Mouse (Mus musculus) T-helper 17 cell (primary cell): Measurements from ENCODE around the gene Kif19a.

Source experiments
- in situ Hi-C, 2 experiments: fragments of 300-600 bp; cut with MboI, MseI; formaldehyde crosslinking; loops; 1 replicate in 1 of 2; 2 replicates in 1 of 2; pipeline ENCODE4 v1.15.1; 2025; ENCODE audit warnings: high pct_unique_total_duplicates in 2 of 2

The Kif19a gene

DNA sequence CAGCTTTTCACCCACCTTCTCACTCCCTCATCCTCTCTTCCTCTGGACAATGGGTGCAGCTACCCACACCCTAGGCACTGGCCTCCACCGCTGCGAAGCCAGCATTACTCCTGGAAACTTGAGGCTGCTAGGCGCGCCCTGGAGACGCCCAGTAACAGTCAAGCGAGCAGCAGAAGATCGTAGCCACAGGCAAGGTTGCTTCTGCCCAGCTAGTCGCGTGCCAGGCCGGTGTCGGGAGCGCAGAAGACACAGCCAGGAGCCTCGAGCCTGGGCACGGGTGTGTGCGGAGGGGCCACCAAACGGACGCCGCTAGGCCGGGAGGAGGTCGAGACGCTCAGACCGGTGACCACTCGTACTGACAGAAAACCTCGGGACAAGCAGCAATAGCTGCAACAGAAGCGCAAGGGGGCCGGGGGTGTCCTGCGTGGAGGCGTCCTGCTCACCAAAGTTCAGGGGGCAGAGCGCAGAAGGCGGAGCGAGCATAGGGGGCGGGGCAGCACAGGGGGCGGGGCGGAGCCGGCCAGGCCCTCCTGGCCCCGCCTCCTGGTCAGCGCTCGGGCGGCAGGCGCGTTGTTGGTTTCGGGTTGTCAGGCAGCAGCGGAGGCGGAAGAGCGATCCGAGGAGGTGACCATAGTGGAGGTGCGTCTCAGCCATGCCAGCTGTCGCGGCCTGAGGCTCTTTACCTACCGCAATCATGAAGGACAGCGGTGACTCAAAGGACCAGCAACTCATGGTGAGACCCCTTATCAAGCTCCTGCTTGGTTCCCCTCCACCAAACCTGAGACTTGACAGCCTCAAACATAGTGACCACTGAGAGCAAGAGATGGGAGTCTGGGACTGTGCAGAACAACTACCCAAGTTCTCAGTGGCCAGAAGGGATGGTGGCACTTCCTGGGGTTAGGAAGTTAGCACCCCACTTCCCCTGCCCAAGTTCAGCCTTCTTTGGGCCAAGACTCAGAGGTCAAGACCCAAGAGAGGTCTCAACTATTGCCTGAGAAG is at the start of gene Kif19a:
Gene Kif19a (plus strand): TSS at position 569 of the 999 bp plus-strand sequence.
- in situ Hi-C loops: loop anchor here in 1 of 2 experiments (10.0 kb wide), 1 partner anchor 1620 kb away; no protein-coding TSS in a partner anchor

DNA sequence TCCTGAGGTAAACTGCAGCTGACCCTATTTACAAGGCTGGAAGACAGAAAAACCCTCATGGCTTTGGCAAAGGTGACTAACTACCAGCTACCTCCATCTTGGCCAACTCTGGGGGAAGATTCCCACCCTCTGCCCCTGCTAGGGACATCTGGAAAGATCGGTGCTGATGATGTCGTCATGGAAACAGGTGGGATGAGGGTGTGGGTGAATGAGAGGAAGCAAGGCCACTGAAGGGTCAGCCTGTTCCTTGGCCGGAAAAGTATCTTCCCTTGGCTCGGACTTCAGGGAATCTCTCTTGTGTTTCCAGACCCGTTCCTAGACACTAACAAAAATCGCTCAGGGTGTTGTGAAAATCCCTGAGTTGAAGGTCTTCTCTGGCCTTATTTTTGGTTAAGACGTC is 49.7 kb upstream of the Kif19a start:
- in situ Hi-C loops: no loop called here

DNA sequence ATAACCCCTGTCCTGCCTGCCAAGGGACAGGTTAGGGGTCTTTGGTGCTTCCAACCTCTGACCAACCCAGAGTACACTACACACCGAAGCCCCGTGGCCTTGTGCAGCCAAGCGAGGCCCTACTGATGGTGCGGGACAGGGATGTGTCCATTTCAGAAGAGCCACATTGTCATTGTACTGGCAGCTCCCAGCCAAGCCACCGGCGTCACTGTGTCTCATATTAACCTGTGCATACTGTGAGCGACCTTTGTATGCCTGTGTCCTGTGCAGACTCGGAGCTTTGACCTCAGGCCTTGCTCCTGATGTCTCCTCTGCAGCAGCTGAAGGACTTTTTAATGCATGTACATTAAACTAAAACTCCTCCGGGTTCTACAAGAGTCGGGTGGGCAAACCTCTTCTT is 44.7 kb upstream of the Kif19a start:
- in situ Hi-C loops: no loop called here

DNA sequence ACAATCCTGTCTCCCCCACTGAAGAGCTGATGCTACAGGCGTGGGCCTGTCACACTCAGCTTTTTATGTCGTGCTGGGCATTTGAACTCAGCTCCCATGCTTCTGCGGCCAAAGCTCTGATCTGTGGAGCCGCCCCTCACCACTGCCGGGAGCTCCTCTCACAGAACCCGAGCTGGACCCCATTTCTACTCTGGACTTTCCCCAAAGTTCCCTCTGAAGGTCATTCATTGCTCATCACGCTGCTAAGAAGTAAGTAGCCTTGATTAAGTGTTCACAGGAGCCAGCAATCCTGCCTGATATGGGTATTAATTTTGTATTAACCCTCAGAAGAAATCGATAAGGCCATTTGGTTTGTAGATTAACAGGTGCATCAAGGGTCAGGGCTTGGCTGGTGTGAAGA is 42.8 kb upstream of the Kif19a start:
- in situ Hi-C loops: no loop called here

DNA sequence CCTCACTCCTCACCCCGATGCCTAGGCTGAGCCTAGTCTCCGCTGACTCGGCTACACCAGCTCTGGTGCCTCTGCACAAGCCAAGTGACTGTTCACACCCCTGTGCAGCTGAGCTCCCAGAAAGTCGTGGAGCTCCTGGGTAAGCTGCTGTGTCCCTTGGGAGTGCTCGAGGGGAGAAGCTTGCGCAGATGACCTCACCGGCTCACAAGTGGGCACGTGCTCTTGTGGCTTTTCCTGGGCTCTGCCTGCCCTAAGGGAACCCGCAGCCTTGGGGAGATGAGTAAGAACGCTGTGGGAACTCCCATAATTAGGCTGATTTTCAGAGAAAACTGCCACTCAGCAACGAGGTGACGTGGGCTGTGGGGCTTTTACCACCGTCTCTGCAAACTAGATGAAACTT is 42.2 kb upstream of the Kif19a start:
- in situ Hi-C loops: no loop called here

GRCm38 (mm10) chr11:114724787-114725590 is 40.2 kb upstream of the Kif19a start:
- in situ Hi-C loops: no loop called here

DNA sequence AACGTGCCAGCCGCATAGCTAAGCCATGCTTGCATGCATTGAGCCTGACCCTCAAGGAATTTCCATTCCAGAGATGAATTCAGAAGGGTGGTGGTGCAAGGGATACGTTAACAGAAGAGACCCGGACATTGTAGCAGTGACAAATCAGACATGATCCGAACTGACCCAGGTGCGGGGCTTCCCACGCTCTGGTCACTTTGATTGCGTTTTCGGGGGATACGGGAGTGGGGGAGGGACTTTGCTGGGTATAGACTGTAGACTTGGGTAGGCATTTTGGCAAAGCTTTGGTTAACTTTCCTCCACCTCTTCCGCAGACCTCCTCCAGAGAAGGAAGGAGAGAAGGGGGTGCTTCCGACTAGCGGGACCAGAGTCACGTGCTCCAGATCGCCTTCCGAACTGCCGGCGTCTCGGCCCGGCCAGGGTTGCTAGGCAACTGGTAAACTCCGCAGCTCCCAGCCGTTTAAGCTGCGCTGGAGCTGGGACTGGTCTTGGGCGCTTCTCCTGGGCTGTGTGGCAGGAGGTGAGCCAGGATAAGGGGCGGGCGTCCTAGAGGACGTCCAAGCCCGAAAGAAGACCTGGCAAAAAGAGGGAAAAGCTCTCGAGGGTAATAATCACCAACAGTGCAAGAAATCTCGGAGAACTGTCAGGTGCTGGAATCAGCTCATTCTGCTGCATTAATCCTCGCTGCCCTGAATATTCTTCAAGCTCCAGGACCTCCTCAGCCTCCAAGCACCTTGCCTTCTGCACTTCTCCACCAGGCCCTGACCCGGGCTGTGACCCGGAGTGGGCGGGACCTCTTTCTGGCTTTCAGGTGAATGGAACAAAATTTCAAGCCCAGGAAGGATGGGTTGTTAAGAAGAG is 38.0 kb upstream of the Kif19a start, which contains the start of gene Dnaic2:
Gene Dnaic2 (plus strand): TSS at position 444 of the 861 bp plus-strand sequence.
- in situ Hi-C loops: no loop called here

GRCm38 (mm10) chr11:114727826-114728186 is 37.4 kb upstream of the Kif19a start:
- in situ Hi-C loops: no loop called here

DNA sequence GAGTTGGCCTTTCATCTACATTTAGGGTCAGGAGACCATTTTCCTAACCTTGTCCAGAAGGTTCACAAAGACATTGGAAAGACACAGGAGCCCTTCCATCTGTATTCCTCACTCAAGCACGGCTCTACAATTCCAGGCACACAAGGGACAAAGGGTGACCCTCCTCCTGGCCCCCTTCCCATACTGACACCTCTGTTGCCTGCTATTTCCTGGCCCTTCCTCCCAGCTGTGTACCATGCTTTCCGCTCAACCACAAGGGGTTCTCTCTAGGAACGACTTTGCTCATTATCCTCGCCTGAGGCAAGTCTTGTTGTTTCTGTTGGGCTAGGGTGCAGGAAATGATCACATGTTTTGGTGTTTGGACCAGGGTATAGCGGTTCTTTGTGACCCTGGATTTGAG is 36.9 kb upstream of the Kif19a start:
- in situ Hi-C loops: no loop called here

DNA sequence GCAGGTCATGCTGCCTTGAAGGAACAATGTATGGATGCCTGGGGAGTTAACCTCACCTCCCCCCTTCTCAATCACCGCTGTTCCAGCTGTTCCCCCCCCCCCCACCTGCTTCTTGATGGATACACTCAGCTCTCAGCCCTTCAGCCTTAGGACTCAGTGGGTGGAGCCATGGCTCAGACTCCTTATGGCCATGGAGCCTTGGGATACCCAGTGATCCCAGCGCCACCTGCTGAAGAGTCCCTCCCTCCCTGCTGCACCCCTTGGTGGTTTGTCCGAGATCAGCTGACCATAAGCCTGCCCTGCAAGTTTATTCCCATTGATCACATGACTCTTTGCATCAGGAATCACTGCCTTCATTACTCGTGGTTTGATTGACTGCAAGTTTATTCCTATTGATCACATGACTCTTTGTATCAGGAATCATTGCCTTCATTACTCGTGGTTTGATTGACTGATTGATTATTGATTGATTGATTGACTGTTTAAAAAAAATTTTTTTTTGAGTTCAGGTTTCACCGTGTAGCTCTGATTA is 35.3 kb upstream of the Kif19a start:
- in situ Hi-C loops: no loop called here

DNA sequence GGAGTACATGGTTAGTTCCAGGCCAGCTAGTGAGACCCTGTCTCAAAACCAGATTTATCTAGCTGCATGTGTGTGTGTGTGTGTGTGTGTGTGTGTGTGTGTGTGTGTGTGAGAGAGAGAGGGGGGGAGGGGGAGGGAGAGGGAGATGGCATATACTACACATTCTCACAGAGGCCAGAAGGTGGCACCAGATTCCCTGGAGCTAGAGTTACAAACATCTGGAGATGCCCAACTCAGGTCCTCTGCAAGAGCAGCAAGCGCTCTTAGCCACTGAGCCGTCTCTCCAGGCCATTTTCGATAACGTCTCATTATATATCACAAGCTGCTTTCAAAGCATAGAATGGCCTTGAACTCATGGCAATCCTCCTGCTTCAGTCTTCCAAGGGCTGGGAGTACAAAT is 33.5 kb upstream of the Kif19a start:
- in situ Hi-C loops: no loop called here

DNA sequence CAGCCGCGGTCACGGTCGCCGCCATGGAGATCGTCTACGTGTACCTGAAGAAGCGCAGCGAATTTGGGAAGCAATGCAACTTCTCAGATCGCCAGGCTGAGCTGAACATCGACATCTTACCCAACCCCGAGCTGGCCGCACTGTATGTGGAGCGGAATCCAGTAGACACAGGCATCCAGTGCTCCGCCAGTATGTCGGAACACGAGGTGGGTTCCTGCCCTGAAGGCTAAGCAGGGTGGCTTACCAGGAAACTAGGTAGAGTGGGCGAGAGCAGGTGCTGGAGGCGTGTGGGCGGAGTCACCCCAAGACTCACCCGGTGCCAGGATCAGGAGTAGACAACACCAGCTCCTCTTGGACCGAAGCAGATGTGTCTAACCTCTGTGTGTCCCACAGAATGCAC is 32.3 kb upstream of the Kif19a start:
- in situ Hi-C loops: no loop called here

DNA sequence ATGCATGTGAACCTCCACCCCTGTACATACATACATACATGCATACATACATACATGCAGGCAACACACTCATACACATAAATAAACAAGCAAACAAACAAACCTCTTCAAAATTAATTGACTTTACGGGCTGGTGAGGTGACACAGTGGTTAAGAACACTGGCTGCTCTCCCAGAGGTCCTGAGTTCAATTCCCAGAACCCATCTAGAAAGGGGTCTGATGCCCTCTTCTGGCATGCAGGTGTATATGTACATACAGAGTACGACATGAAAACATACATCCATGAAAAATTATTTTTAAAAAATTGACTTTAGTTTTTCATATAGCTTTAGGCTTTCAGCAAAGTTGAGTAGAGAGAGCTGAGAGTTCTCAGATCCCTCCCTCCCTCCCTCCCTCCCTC is 29.1 kb upstream of the Kif19a start:
- in situ Hi-C loops: no loop called here

- in situ Hi-C loops: no loop called here
Measured at GRCm38 (mm10) chr11:114736913-114737624, 28.1 kb upstream of the Kif19a start.

- in situ Hi-C loops: no loop called here
Measured at GRCm38 (mm10) chr11:114740598-114740997, 24.6 kb upstream of the Kif19a start.

GRCm38 (mm10) chr11:114741451-114741850 is 23.7 kb upstream of the Kif19a start:
- in situ Hi-C loops: no loop called here

DNA sequence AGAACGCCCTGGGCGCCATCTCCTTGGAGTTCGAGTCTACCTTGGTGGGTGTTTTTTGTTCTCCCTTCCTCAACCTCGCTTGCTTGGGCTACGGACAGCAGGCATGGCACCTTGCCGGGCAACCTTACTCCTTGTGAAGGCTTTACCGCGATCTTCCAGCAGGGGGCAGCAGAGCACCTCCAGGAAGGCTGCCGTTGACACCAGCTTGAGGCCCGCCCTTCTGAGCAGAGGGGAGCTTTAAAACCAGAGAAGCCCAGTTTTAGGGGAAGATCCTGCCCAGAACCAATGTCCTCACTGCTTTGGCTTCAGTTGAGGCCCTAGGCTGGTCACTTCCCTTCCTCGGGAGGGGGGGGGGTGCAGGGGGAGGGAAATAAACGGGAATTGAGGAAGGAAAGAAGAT is 20.1 kb upstream of the Kif19a start:
- in situ Hi-C loops: loop anchor here in 1 of 2 experiments (5.0 kb wide), 1 partner anchor 167 kb away; no protein-coding TSS in a partner anchor

- in situ Hi-C loops: loop anchor here in 1 of 2 experiments (5.0 kb wide), 1 partner anchor 165 kb away; no protein-coding TSS in a partner anchor
Measured at GRCm38 (mm10) chr11:114747564-114748138, 17.5 kb upstream of the Kif19a start.

GRCm38 (mm10) chr11:114769911-114770310 is 4.7 kb downstream of the Kif19a start:
- in situ Hi-C loops: loop anchor here in 1 of 2 experiments (10.0 kb wide), 1 partner anchor 1625 kb away; no protein-coding TSS in a partner anchor

- in situ Hi-C loops: no loop called here
Measured at GRCm38 (mm10) chr11:114771896-114772295, 6.7 kb downstream of the Kif19a start.
